Mouse (Mus musculus) neural tube, embryonic 12.5 days (tissue): ENCODE data around the gene Ift80. TPM values are rescaled to one million over a fixed set of nuclear protein-coding genes. Genes with fewer than 3 reads are reported as not detected.
"Not testable (repeated sequence)": the region's sequence is repeated elsewhere in the genome, so short reads cannot be mapped to it uniquely, and the experiment has no call there.

ENCODE experiments used
- ATAC-seq: fragments of 200-750 bp; cut with Nextera tagmentation; 2 replicates; pipeline ENCODE4 v1.8.0; 2017; ENCODE audit warnings: low read depth, mild to moderate bottlenecking, moderate TSS enrichment, moderate library complexity; ENCODE audit not compliant: low FRiP score
- H3K27ac ChIP-seq: fragments of 300-500 bp; sonication (generic); 2 replicates; pipeline ENCODE4 v1.5.1; 2016
- H3K27me3 ChIP-seq: fragments of 300-500 bp; sonication (generic); replicated peaks from 2 replicates; pipeline ENCODE4 v1.6.1; 2016; ENCODE audit warnings: mild to moderate bottlenecking
- H3K36me3 ChIP-seq: fragments of 300-500 bp; sonication (generic); 2 replicates; pipeline ENCODE4 v1.6.1; 2016; ENCODE audit warnings: mild to moderate bottlenecking
- H3K4me1 ChIP-seq: fragments of 300-500 bp; sonication (generic); 2 replicates; pipeline ENCODE4 v1.6.1; 2016
- H3K4me2 ChIP-seq: fragments of 300-500 bp; sonication (generic); replicated peaks from 2 replicates; pipeline ENCODE4 v1.6.1; 2016; ENCODE audit warnings: mild to moderate bottlenecking
- H3K4me3 ChIP-seq: fragments of 300-500 bp; sonication (generic); 2 replicates; pipeline ENCODE4 v1.5.1; 2016
- H3K9ac ChIP-seq: fragments of 300-500 bp; sonication (generic); 2 replicates; pipeline ENCODE4 v1.6.1; 2016; ENCODE audit warnings: mild to moderate bottlenecking
- H3K9me3 ChIP-seq: fragments of 300-500 bp; sonication (generic); 2 replicates; pipeline ENCODE4 v1.6.1; 2016; ENCODE audit warnings: mild to moderate bottlenecking
- WGBS: fragments of 180-500 bp; shearing (Covaris S2); methylation state at CpG from one replicate; pipeline ENCODE4 v1.1.7; 2016; 5-methylcytosine and 5-hydroxymethylcytosine counted together
- polyA plus RNA-seq: library from polyadenylated mRNA; unstranded; fragments of >200 nt; fragmentation: Nextera tagmentation; extraction: Ambion mirVana; gene quantifications from 2 replicates; pipeline ENCODE4 v1.2.1, GENCODE M21; 2016

Gene Ift80
- polyA plus RNA-seq, 1 experiment from 2014 or later = 13.5 TPM

GRCm38 (mm10) chr3:68954487-68954886, 49.9 kb downstream of the Ift80 start:
- Histone ChIP-seq H3K27ac (no peak overlapping the region), H3K36me3 (peaks cover 3% of the 10 kb centered on the region; the same call in 1 of the 2 replicates), H3K9me3 (no peaks in the 10 kb centered on the region), H3K27me3 (no peaks in the 10 kb centered on the region), H3K4me2 (no peak overlapping the region), H3K9ac (no peak overlapping the region), H3K4me3 (no peak overlapping the region), H3K4me1 (no peaks in the 10 kb centered on the region)
- WGBS = 68% methylated on average over 6 of the region's 6 CpGs
- no peak for ATAC-seq

GRCm38 (mm10) chr3:68952707-68953106, 51.7 kb downstream of the Ift80 start:
- WGBS = 95% methylated on average over 5 of the region's 5 CpGs

GRCm38 (mm10) chr3:68951971-68952370, 52.4 kb downstream of the Ift80 start:
- H3K4me1 ChIP-seq, H3K36me3 ChIP-seq, ATAC-seq, H3K4me3 ChIP-seq, H3K9me3 ChIP-seq, H3K4me2 ChIP-seq, H3K27ac ChIP-seq, H3K9ac ChIP-seq, H3K27me3 ChIP-seq: not testable (repeated sequence)
- WGBS = 88% methylated on average over 11 of the region's 11 CpGs

More at GRCm38 (mm10) chr3:68952707-68953106, 51.7 kb downstream of the Ift80 start:
- H3K9ac ChIP-seq = no peak overlapping the region
- H3K9me3 ChIP-seq = no peaks in the 10 kb centered on the region
- no peaks in the 10 kb centered on the region for H3K4me1 ChIP-seq
- H3K27me3 ChIP-seq = no peaks in the 10 kb centered on the region
- no peak for ATAC-seq
- no peak overlapping the region for H3K27ac ChIP-seq
- H3K4me2 ChIP-seq = no peak overlapping the region
- peaks cover 3% of the 10 kb centered on the region; the same call in 1 of the 2 replicates for H3K36me3 ChIP-seq
- H3K4me3 ChIP-seq = no peak overlapping the region

GRCm38 (mm10) chr3:68949381-68949780, 55.0 kb downstream of the Ift80 start:
- WGBS = 77% methylated on average over 8 of the region's 8 CpGs
- ATAC-seq = no peak
- no peak overlapping the region for H3K9ac ChIP-seq

GRCm38 (mm10) chr3:68948918-68949317, 55.5 kb downstream of the Ift80 start:
- WGBS = 63% methylated on average over 2 of the region's 2 CpGs
- no peak for ATAC-seq
- Histone ChIP-seq H3K4me1 (no peaks in the 10 kb centered on the region), H3K4me2 (no peak overlapping the region), H3K4me3 (no peak overlapping the region), H3K36me3 (peaks cover 3% of the 10 kb centered on the region; the same call in 1 of the 2 replicates), H3K9ac (no peak overlapping the region), H3K27me3 (no peaks in the 10 kb centered on the region), H3K9me3 (no peaks in the 10 kb centered on the region), H3K27ac (no peak overlapping the region)

More at GRCm38 (mm10) chr3:68949381-68949780, 55.0 kb downstream of the Ift80 start:
- no peak overlapping the region for H3K27ac ChIP-seq
- H3K9me3 ChIP-seq = no peaks in the 10 kb centered on the region
- H3K36me3 ChIP-seq = peaks cover 3% of the 10 kb centered on the region; the same call in 1 of the 2 replicates
- no peak overlapping the region for H3K4me3 ChIP-seq
- H3K4me1 ChIP-seq = no peaks in the 10 kb centered on the region
- no peak overlapping the region for H3K4me2 ChIP-seq
- H3K27me3 ChIP-seq = no peaks in the 10 kb centered on the region

- H3K27me3 ChIP-seq = no peaks in the 10 kb centered on the region
- H3K27ac ChIP-seq = no peak overlapping the region
- no peak for ATAC-seq
- H3K9ac ChIP-seq = no peak overlapping the region
- H3K4me1 ChIP-seq = no peaks in the 10 kb centered on the region
- no peaks in the 10 kb centered on the region for H3K9me3 ChIP-seq
- WGBS = 86% methylated on average over 6 of the region's 6 CpGs
- H3K4me2 ChIP-seq = no peak overlapping the region
- peaks cover 4% of the 10 kb centered on the region; the same call in 1 of the 2 replicates for H3K36me3 ChIP-seq
- H3K4me3 ChIP-seq = no peak overlapping the region
Measured at GRCm38 (mm10) chr3:68941867-68942266, 62.5 kb downstream of the Ift80 start.

GRCm38 (mm10) chr3:68940311-68940710, 64.1 kb downstream of the Ift80 start:
- no peak overlapping the region for H3K4me3 ChIP-seq
- no peak overlapping the region for H3K9ac ChIP-seq
- peaks cover 10% of the 10 kb centered on the region; the same call in 1 of the 2 replicates for H3K36me3 ChIP-seq
- H3K4me1 ChIP-seq = no peaks in the 10 kb centered on the region
- ATAC-seq = no peak
- no peaks in the 10 kb centered on the region for H3K9me3 ChIP-seq
- H3K27me3 ChIP-seq = no peaks in the 10 kb centered on the region
- WGBS = 93% methylated on average over 2 of the region's 2 CpGs
- H3K4me2 ChIP-seq = no peak overlapping the region
- no peak overlapping the region for H3K27ac ChIP-seq

- no peak overlapping the region for H3K4me2 ChIP-seq
- peaks cover 14% of the 10 kb centered on the region; the same call in 1 of the 2 replicates for H3K36me3 ChIP-seq
- no peak overlapping the region for H3K4me3 ChIP-seq
- no peaks in the 10 kb centered on the region for H3K4me1 ChIP-seq
- H3K9me3 ChIP-seq = no peaks in the 10 kb centered on the region
- H3K9ac ChIP-seq = no peak overlapping the region
- ATAC-seq = no peak
- 88% methylated on average over 7 of the region's 7 CpGs for WGBS
- no peaks in the 10 kb centered on the region for H3K27me3 ChIP-seq
- H3K27ac ChIP-seq = no peak overlapping the region
Measured at GRCm38 (mm10) chr3:68939312-68939711, 65.1 kb downstream of the Ift80 start.

GRCm38 (mm10) chr3:68936709-68937108, 67.7 kb downstream of the Ift80 start:
- 92% methylated on average over 3 of the region's 3 CpGs for WGBS
- no peaks in the 10 kb centered on the region for H3K4me1 ChIP-seq
- H3K36me3 ChIP-seq = peaks cover 15% of the 10 kb centered on the region; the same call in 1 of the 2 replicates
- H3K9me3 ChIP-seq = no peaks in the 10 kb centered on the region
- no peaks in the 10 kb centered on the region for H3K27me3 ChIP-seq
- ATAC-seq = no peak
- no peak overlapping the region for H3K9ac ChIP-seq
- no peak overlapping the region for H3K4me2 ChIP-seq
- no peak overlapping the region for H3K4me3 ChIP-seq
- H3K27ac ChIP-seq = no peak overlapping the region

- Histone ChIP-seq H3K9ac (no peak overlapping the region), H3K27ac (no peak overlapping the region), H3K4me1 (no peaks in the 10 kb centered on the region), H3K4me2 (no peak overlapping the region), H3K9me3 (no peaks in the 10 kb centered on the region), H3K4me3 (no peak overlapping the region), H3K27me3 (no peaks in the 10 kb centered on the region), H3K36me3 (peaks cover 15% of the 10 kb centered on the region; the same call in 1 of the 2 replicates)
- 98% methylated on average over 1 of the region's 1 CpGs for WGBS
- no peak for ATAC-seq
Measured at GRCm38 (mm10) chr3:68935498-68935897, 68.9 kb downstream of the Ift80 start.

GRCm38 (mm10) chr3:68934259-68934658, 70.1 kb downstream of the Ift80 start:
- H3K4me1 ChIP-seq = no peaks in the 10 kb centered on the region
- 87% methylated on average over 7 of the region's 7 CpGs for WGBS
- H3K27me3 ChIP-seq = no peaks in the 10 kb centered on the region
- H3K4me3 ChIP-seq = no peak overlapping the region
- H3K27ac ChIP-seq = no peak overlapping the region
- no peak for ATAC-seq
- no peaks in the 10 kb centered on the region for H3K9me3 ChIP-seq
- peaks cover 19% of the 10 kb centered on the region for H3K36me3 ChIP-seq
- H3K9ac ChIP-seq = no peak overlapping the region
- no peak overlapping the region for H3K4me2 ChIP-seq

GRCm38 (mm10) chr3:68928619-68929018, 75.8 kb downstream of the Ift80 start:
- Histone ChIP-seq H3K9me3 (no peaks in the 10 kb centered on the region), H3K4me1 (no peaks in the 10 kb centered on the region), H3K9ac (no peak overlapping the region), H3K36me3 (peaks cover 12% of the 10 kb centered on the region), H3K4me2 (no peak overlapping the region), H3K4me3 (no peak overlapping the region), H3K27ac (no peak overlapping the region), H3K27me3 (no peaks in the 10 kb centered on the region)
- ATAC-seq = no peak
- whole genome bisulfite sequencing = 83% methylated on average over 9 of the region's 9 CpGs

GRCm38 (mm10) chr3:68907509-68907908, 96.9 kb downstream of the Ift80 start:
- no peak for ATAC-seq
- no peaks in the 10 kb centered on the region for H3K4me1 ChIP-seq
- 88% methylated on average over 4 of the region's 4 CpGs for WGBS

More at GRCm38 (mm10) chr3:68907509-68907908, 96.9 kb downstream of the Ift80 start:
- no peak overlapping the region for H3K9ac ChIP-seq
- H3K9me3 ChIP-seq = no peaks in the 10 kb centered on the region
- H3K27ac ChIP-seq = no peak overlapping the region
- H3K27me3 ChIP-seq = no peaks in the 10 kb centered on the region
- no peak overlapping the region for H3K4me2 ChIP-seq
- H3K4me3 ChIP-seq = no peak overlapping the region
- H3K36me3 ChIP-seq = no peaks in the 10 kb centered on the region
